Mouse (Mus musculus): ENCODE measurements around the gene Gpr153. TPM values are rescaled to one million over a fixed set of nuclear protein-coding genes. Genes with fewer than 3 reads are reported as not detected.

Gene Gpr153
- polyA plus RNA-seq, 1 experiment from 2014 or later, result 9.5 TPM

- no peaks in the 10 kb centered on the region for H3K9me3 ChIP-seq (ENCODE audit: control insufficient read depth, low read length)
- DNase-seq (ENCODE audit: low spot score, missing footprints) (no peak), ATAC-seq (ENCODE audit: low FRiP score) (no peak)
- H3K27ac ChIP-seq (ENCODE audit: low read depth, low read length), result no peak overlapping the region
- H3K36me3 ChIP-seq (ENCODE audit: control insufficient read depth, insufficient read depth, low read length), result no peaks in the 10 kb centered on the region
- WGBS, result 63% methylated on average over 15 of the region's 15 CpGs
- H3K27me3 ChIP-seq (ENCODE audit: control insufficient read depth, insufficient read depth, low read length), result peaks cover 68% of the 10 kb centered on the region
- no peak overlapping the region for H3K4me3 ChIP-seq (ENCODE audit: low read depth, low read length)
- H3K4me2 ChIP-seq, result no peak overlapping the region
- H3K9ac ChIP-seq (ENCODE audit: low read length), result no peak overlapping the region
- H3K4me1 ChIP-seq (ENCODE audit: control insufficient read depth, insufficient read depth, low read length), result peaks cover 16% of the 10 kb centered on the region
Observed at GRCm38 (mm10) chr4:152281601-152282000, 7.6 kb downstream of the Gpr153 start.

GRCm38 (mm10) chr4:152282721-152283120, 8.7 kb downstream of the Gpr153 start:
- Histone ChIP-seq H3K36me3 (ENCODE audit: control insufficient read depth, insufficient read depth, low read length) (no peaks in the 10 kb centered on the region), H3K27ac (ENCODE audit: low read depth, low read length) (no peak overlapping the region), H3K9ac (ENCODE audit: low read length) (0 out of 2 replicates have a peak overlapping the region, but pooled peaks have one; percentile 14), H3K27me3 (ENCODE audit: control insufficient read depth, insufficient read depth, low read length) (peaks cover 77% of the 10 kb centered on the region), H3K4me1 (ENCODE audit: control insufficient read depth, insufficient read depth, low read length) (peaks cover 27% of the 10 kb centered on the region), H3K4me3 (ENCODE audit: low read depth, low read length) (peak overlapping the region; percentile 21), H3K9me3 (ENCODE audit: control insufficient read depth, low read length) (no peaks in the 10 kb centered on the region), H3K4me2 (peak overlapping the region; percentile 33)
- peak; percentile 91 for DNase-seq (ENCODE audit: low spot score, missing footprints)
- no peak for ATAC-seq (ENCODE audit: low FRiP score)
- WGBS, result 15% methylated on average over 32 of the region's 34 CpGs

GRCm38 (mm10) chr4:152283186-152283950, 9.3 kb downstream of the Gpr153 start:
- H3K4me1 ChIP-seq (ENCODE audit: control insufficient read depth, insufficient read depth, low read length), result peaks cover 33% of the 10 kb centered on the region
- H3K4me3 ChIP-seq (ENCODE audit: low read depth, low read length), result peak overlapping the region; percentile 21
- ATAC-seq (ENCODE audit: low FRiP score) (peak; percentile 74), DNase-seq (ENCODE audit: low spot score, missing footprints) (peak; percentile 98)
- peak overlapping the region; percentile 33 for H3K4me2 ChIP-seq
- 5% methylated on average over 64 of the region's 70 CpGs for WGBS
- H3K36me3 ChIP-seq (ENCODE audit: control insufficient read depth, insufficient read depth, low read length), result no peaks in the 10 kb centered on the region
- peaks cover 84% of the 10 kb centered on the region for H3K27me3 ChIP-seq (ENCODE audit: control insufficient read depth, insufficient read depth, low read length)
- H3K9me3 ChIP-seq (ENCODE audit: control insufficient read depth, low read length), result no peaks in the 10 kb centered on the region
- H3K27ac ChIP-seq (ENCODE audit: low read depth, low read length), result no peak overlapping the region
- H3K9ac ChIP-seq (ENCODE audit: low read length), result 0 out of 2 replicates have a peak overlapping the region, but pooled peaks have one; percentile 14

GRCm38 (mm10) chr4:152285505-152285904, 11.5 kb downstream of the Gpr153 start:
- Histone ChIP-seq H3K9ac (ENCODE audit: low read length) (no peak overlapping the region), H3K36me3 (ENCODE audit: control insufficient read depth, insufficient read depth, low read length) (no peaks in the 10 kb centered on the region), H3K9me3 (ENCODE audit: control insufficient read depth, low read length) (no peaks in the 10 kb centered on the region), H3K4me3 (ENCODE audit: low read depth, low read length) (no peak overlapping the region), H3K4me1 (ENCODE audit: control insufficient read depth, insufficient read depth, low read length) (peaks cover 45% of the 10 kb centered on the region), H3K4me2 (no peak overlapping the region), H3K27ac (ENCODE audit: low read depth, low read length) (no peak overlapping the region), H3K27me3 (ENCODE audit: control insufficient read depth, insufficient read depth, low read length) (peaks cover 92% of the 10 kb centered on the region)
- no peak for ATAC-seq (ENCODE audit: low FRiP score)
- DNase-seq (ENCODE audit: low spot score, missing footprints), result peak; percentile 93
- 4% methylated on average over 10 of the region's 10 CpGs for WGBS

GRCm38 (mm10) chr4:152286183-152286582, 12.2 kb downstream of the Gpr153 start:
- peak overlapping the region; percentile 22 for H3K4me3 ChIP-seq (ENCODE audit: low read depth, low read length)
- peak; percentile 92 for DNase-seq (ENCODE audit: low spot score, missing footprints)
- H3K9ac ChIP-seq (ENCODE audit: low read length), result peak overlapping the region; percentile 18; the same call in 1 of the 2 replicates
- under 1% methylated on average over 32 of the region's 32 CpGs for WGBS
- peaks cover 52% of the 10 kb centered on the region for H3K4me1 ChIP-seq (ENCODE audit: control insufficient read depth, insufficient read depth, low read length)
- peaks cover 92% of the 10 kb centered on the region for H3K27me3 ChIP-seq (ENCODE audit: control insufficient read depth, insufficient read depth, low read length)
- no peak overlapping the region for H3K27ac ChIP-seq (ENCODE audit: low read depth, low read length)
- H3K4me2 ChIP-seq, result peak overlapping the region; percentile 49
- H3K9me3 ChIP-seq (ENCODE audit: control insufficient read depth, low read length), result no peaks in the 10 kb centered on the region
- ATAC-seq (ENCODE audit: low FRiP score), result peak; percentile 9
- no peaks in the 10 kb centered on the region for H3K36me3 ChIP-seq (ENCODE audit: control insufficient read depth, insufficient read depth, low read length)

- Histone ChIP-seq H3K27ac (ENCODE audit: low read depth, low read length) (no peak overlapping the region), H3K9ac (ENCODE audit: low read length) (peak overlapping the region; percentile 36; the same call in 1 of the 2 replicates), H3K27me3 (ENCODE audit: control insufficient read depth, insufficient read depth, low read length) (peaks cover 91% of the 10 kb centered on the region), H3K36me3 (ENCODE audit: control insufficient read depth, insufficient read depth, low read length) (no peaks in the 10 kb centered on the region), H3K4me2 (peak overlapping the region; percentile 49), H3K9me3 (ENCODE audit: control insufficient read depth, low read length) (no peaks in the 10 kb centered on the region), H3K4me3 (ENCODE audit: low read depth, low read length) (peak overlapping the region; percentile 22; the same call in 1 of the 2 replicates), H3K4me1 (ENCODE audit: control insufficient read depth, insufficient read depth, low read length) (peaks cover 59% of the 10 kb centered on the region)
- ATAC-seq (ENCODE audit: low FRiP score) (no peak), DNase-seq (ENCODE audit: low spot score, missing footprints) (peak; percentile 97)
- 3% methylated on average over 26 of the region's 26 CpGs for WGBS
Observed at GRCm38 (mm10) chr4:152286887-152287286, 12.9 kb downstream of the Gpr153 start.

GRCm38 (mm10) chr4:152287317-152288120, 13.5 kb downstream of the Gpr153 start:
- no peak for ATAC-seq (ENCODE audit: low FRiP score)
- Histone ChIP-seq H3K9ac (ENCODE audit: low read length) (peak overlapping the region; percentile 36; the same call in 1 of the 2 replicates), H3K4me1 (ENCODE audit: control insufficient read depth, insufficient read depth, low read length) (peaks cover 65% of the 10 kb centered on the region), H3K4me3 (ENCODE audit: low read depth, low read length) (peak overlapping the region; percentile 22; the same call in 1 of the 2 replicates), H3K4me2 (peak overlapping the region; percentile 49), H3K36me3 (ENCODE audit: control insufficient read depth, insufficient read depth, low read length) (no peaks in the 10 kb centered on the region), H3K27me3 (ENCODE audit: control insufficient read depth, insufficient read depth, low read length) (peaks cover 89% of the 10 kb centered on the region), H3K9me3 (ENCODE audit: control insufficient read depth, low read length) (no peaks in the 10 kb centered on the region), H3K27ac (ENCODE audit: low read depth, low read length) (no peak overlapping the region)
- peak; percentile 92 for DNase-seq (ENCODE audit: low spot score, missing footprints)
- 7% methylated on average over 19 of the region's 19 CpGs for whole genome bisulfite sequencing

- H3K4me2 ChIP-seq, result peak overlapping the region; percentile 49
- H3K36me3 ChIP-seq (ENCODE audit: control insufficient read depth, insufficient read depth, low read length), result no peaks in the 10 kb centered on the region
- peak; percentile 94 for DNase-seq (ENCODE audit: low spot score, missing footprints)
- no peak overlapping the region for H3K4me3 ChIP-seq (ENCODE audit: low read depth, low read length)
- 28% methylated on average over 18 of the region's 18 CpGs for WGBS
- H3K9me3 ChIP-seq (ENCODE audit: control insufficient read depth, low read length), result no peaks in the 10 kb centered on the region
- H3K27me3 ChIP-seq (ENCODE audit: control insufficient read depth, insufficient read depth, low read length), result peaks cover 88% of the 10 kb centered on the region
- no peak overlapping the region for H3K27ac ChIP-seq (ENCODE audit: low read depth, low read length)
- no peak overlapping the region for H3K9ac ChIP-seq (ENCODE audit: low read length)
- peaks cover 67% of the 10 kb centered on the region for H3K4me1 ChIP-seq (ENCODE audit: control insufficient read depth, insufficient read depth, low read length)
- no peak for ATAC-seq (ENCODE audit: low FRiP score)
Observed at GRCm38 (mm10) chr4:152288398-152288945, 14.4 kb downstream of the Gpr153 start.
